Mouse (Mus musculus): Measurements from ENCODE around the gene Ppp1r12c. TPM values are rescaled to one million over a fixed set of nuclear protein-coding genes. Genes with fewer than 3 reads are reported as not detected.

The Ppp1r12c gene
- polyA plus RNA-seq, 1 experiment from 2014 or later, result 41.1 TPM

GRCm38 (mm10) chr7:4478021-4478795, 23.3 kb downstream of the Ppp1r12c start:
- peak; percentile 74 for ATAC-seq
- no peaks in the 10 kb centered on the region for H3K9me3 ChIP-seq (replicated peaks)
- no peak overlapping the region; the same call in 1 of the 2 replicates for H3K27ac ChIP-seq
- peaks cover 69% of the 10 kb centered on the region for H3K27me3 ChIP-seq (replicated peaks)
- no peak overlapping the region; the same call in none of the 2 replicates for H3K9ac ChIP-seq
- H3K4me1 ChIP-seq, result peaks cover 13% of the 10 kb centered on the region
- WGBS (ENCODE audit: insufficient replicate concordance), result 2% methylated on average over 39 of the region's 39 CpGs
- H3K4me2 ChIP-seq, result peak overlapping the region; percentile 62
- peaks cover 28% of the 10 kb centered on the region for H3K36me3 ChIP-seq
- H3K4me3 ChIP-seq, result peak overlapping the region; percentile 47

DNA sequence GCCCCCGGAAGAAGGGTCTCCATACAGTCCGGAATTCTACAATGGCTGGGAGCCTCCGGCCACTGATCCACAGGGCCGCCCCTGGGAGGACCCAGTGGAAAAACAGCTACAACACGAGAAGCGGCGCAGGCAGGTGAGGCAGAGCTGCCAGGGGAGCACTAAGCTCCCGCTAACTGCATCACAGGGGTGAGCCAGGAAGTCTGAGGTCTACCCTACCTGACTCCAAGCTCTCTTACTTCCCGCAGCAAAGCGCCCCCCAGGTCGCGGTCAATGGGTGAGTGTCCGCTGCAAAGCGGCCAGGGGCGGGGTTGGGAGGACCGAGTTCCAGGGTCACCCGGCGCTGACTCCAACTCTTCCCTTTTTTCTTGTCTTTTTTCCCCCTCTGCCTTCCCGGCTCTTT, 27.5 kb downstream of the Ppp1r12c start:
- Histone ChIP-seq H3K4me2 (peak overlapping the region; percentile 27; the same call in 1 of the 2 replicates), H3K4me1 (peaks cover 24% of the 10 kb centered on the region), H3K27ac (no peak overlapping the region), H3K4me3 (no peak overlapping the region), H3K27me3 (replicated peaks) (peaks cover 100% of the 10 kb centered on the region), H3K9me3 (replicated peaks) (no peaks in the 10 kb centered on the region), H3K9ac (no peak overlapping the region), H3K36me3 (no peaks in the 10 kb centered on the region)
- WGBS (ENCODE audit: insufficient replicate concordance), result 15% methylated on average over 19 of the region's 19 CpGs
- no peak for ATAC-seq

- peak; percentile 54 for ATAC-seq
- H3K9me3 ChIP-seq (replicated peaks), result no peaks in the 10 kb centered on the region
- peaks cover 82% of the 10 kb centered on the region for H3K27me3 ChIP-seq (replicated peaks)
- H3K4me3 ChIP-seq, result peak overlapping the region; percentile 35
- no peak overlapping the region for H3K9ac ChIP-seq
- peaks cover 17% of the 10 kb centered on the region for H3K4me1 ChIP-seq
- H3K27ac ChIP-seq, result no peak overlapping the region
- no peaks in the 10 kb centered on the region for H3K36me3 ChIP-seq
- peak overlapping the region; percentile 51 for H3K4me2 ChIP-seq
- 2% methylated on average over 24 of the region's 24 CpGs for WGBS (ENCODE audit: insufficient replicate concordance)
These were observed 30.3 kb downstream of the Ppp1r12c start for GRCm38 (mm10) chr7:4471179-4471555.

GRCm38 (mm10) chr7:4470275-4471178, 31.0 kb downstream of the Ppp1r12c start:
- 4% methylated on average over 35 of the region's 35 CpGs for WGBS (ENCODE audit: insufficient replicate concordance)
- peak; percentile 25; the same call in 1 of the 2 replicates for ATAC-seq
- Histone ChIP-seq H3K27me3 (replicated peaks) (peaks cover 82% of the 10 kb centered on the region), H3K4me3 (peak overlapping the region; percentile 35), H3K9me3 (replicated peaks) (no peaks in the 10 kb centered on the region), H3K36me3 (no peaks in the 10 kb centered on the region), H3K27ac (no peak overlapping the region), H3K4me1 (peaks cover 17% of the 10 kb centered on the region), H3K4me2 (peak overlapping the region; percentile 51), H3K9ac (no peak overlapping the region)

GRCm38 (mm10) chr7:4467801-4468200, 33.7 kb downstream of the Ppp1r12c start:
- 65% methylated on average over 3 of the region's 3 CpGs for WGBS (ENCODE audit: insufficient replicate concordance)
- no peak overlapping the region for H3K9ac ChIP-seq
- ATAC-seq, result no peak
- no peak overlapping the region for H3K27ac ChIP-seq
- no peak overlapping the region for H3K4me3 ChIP-seq
- peaks cover 18% of the 10 kb centered on the region for H3K4me1 ChIP-seq
- peaks cover 59% of the 10 kb centered on the region for H3K27me3 ChIP-seq (replicated peaks)
- H3K36me3 ChIP-seq, result no peaks in the 10 kb centered on the region
- H3K4me2 ChIP-seq, result no peak overlapping the region
- no peaks in the 10 kb centered on the region for H3K9me3 ChIP-seq (replicated peaks)

DNA sequence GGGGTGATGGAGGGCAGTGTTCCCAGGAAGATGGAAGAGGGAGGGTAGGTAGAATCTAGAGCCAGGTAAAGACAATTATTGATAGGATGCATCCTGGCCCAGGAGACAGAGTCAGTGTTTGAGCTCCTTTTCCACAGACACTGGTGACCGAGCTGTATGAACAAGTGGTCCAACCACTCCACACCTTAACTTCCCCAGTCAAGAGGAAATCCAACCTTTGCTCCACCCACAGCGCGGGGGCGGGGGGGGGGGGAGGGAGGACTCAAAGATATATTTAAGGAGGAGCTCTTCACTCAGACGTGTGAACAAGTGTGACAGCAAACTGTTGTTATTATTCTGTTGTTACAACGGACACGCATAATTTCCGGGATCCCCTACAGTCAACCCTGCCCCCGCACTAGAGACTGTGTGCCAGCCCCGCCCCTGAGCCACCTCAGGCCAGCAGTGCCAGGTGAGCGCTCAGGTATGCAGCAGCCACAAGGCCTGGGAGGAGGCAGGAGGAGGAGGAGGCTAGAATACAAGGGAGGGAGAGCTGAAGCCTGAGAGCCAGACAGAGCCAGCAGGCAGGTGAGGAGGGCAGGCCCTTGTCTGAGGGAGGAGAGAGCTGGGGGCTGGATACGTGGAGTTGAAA, 37.2 kb downstream of the Ppp1r12c start:
- Histone ChIP-seq H3K4me2 (no peak overlapping the region), H3K9ac (no peak overlapping the region), H3K36me3 (no peaks in the 10 kb centered on the region), H3K27ac (no peak overlapping the region), H3K27me3 (replicated peaks) (peaks cover 24% of the 10 kb centered on the region), H3K9me3 (replicated peaks) (no peaks in the 10 kb centered on the region), H3K4me1 (peaks cover 6% of the 10 kb centered on the region), H3K4me3 (no peak overlapping the region)
- 7% methylated on average over 12 of the region's 12 CpGs for WGBS (ENCODE audit: insufficient replicate concordance)
- ATAC-seq, result no peak

DNA sequence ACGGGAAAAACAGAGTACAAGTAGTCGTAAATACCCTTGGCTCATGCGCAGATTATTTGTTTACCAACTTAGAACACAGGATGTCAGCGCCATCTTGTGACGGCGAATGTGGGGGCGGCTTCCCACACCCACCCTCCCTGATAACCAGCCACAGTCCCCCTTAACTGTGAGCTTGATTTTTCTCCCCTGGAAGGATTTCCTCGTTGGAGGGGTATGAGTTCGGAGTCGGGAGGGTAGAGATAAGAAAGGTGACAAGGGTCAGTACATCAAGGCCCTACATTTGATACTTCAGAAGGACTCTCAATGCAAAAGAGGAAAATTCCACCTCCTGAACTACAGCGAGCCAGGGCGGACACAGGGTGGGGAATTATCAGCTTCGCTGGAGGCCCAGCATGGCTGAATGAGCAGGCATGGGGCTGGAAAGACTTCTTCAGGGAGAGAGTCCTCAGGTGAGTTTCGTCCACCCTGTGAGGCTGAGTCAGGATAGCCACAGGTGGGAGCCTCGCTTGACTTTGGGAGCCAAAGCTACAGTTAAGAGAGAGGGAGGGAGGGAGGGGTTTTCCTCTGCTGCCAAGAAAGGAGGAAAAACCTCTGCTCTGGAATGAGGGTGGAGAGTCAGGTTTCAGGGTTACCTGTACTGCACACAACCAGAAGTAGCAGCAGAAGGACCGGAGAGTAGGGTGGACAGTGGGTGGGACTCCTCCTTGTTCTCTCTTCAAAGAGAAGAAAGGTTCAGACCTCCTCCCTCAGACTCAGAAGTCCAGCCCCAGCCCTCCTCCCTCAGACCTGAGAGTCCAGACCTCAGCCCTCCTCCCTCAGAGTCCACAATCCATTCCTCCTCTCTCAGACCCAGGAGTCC, 40.7 kb downstream of the Ppp1r12c start, which contains the start of gene Eps8l1:
TSS of gene Eps8l1 (plus strand) at position 99 of the 859 bp plus-strand sequence.
- H3K27ac ChIP-seq, result peak within 1 kb of the TSS; percentile 68
- H3K9ac ChIP-seq, result peak within 1 kb of the TSS; percentile 62
- H3K9me3 ChIP-seq (replicated peaks), result no peaks in the 10 kb centered on the region
- 56% methylated on average over 13 of the region's 16 CpGs for WGBS (ENCODE audit: insufficient replicate concordance)
- ATAC-seq, result peak; percentile 76
- no peaks in the 10 kb centered on the region for H3K36me3 ChIP-seq
- H3K27me3 ChIP-seq (replicated peaks), result peaks cover 7% of the 10 kb centered on the region
- peak within 1 kb of the TSS; percentile 34 for H3K4me3 ChIP-seq
- peaks cover 6% of the 10 kb centered on the region for H3K4me1 ChIP-seq
- peak within 1 kb of the TSS; percentile 52 for H3K4me2 ChIP-seq

GRCm38 (mm10) chr7:4452644-4453043, 48.8 kb downstream of the Ppp1r12c start:
- Histone ChIP-seq H3K9ac (no peak overlapping the region), H3K4me1 (peaks cover 10% of the 10 kb centered on the region), H3K36me3 (no peaks in the 10 kb centered on the region), H3K9me3 (replicated peaks) (no peaks in the 10 kb centered on the region), H3K4me3 (no peak overlapping the region), H3K27ac (no peak overlapping the region), H3K27me3 (replicated peaks) (0 out of 2 replicates have a peak, but pooled peaks cover 3% of the 10 kb centered on the region), H3K4me2 (no peak overlapping the region)
- ATAC-seq, result 0 out of 2 replicates have a peak, but pooled peaks have one; percentile 47
- 29% methylated on average over 4 of the region's 4 CpGs for WGBS (ENCODE audit: insufficient replicate concordance)

GRCm38 (mm10) chr7:4449211-4449610, 52.3 kb downstream of the Ppp1r12c start:
- Histone ChIP-seq H3K27me3 (replicated peaks) (0 out of 2 replicates have a peak, but pooled peaks cover 3% of the 10 kb centered on the region), H3K4me3 (no peak overlapping the region), H3K4me1 (peaks cover 24% of the 10 kb centered on the region), H3K4me2 (no peak overlapping the region), H3K27ac (no peak overlapping the region), H3K36me3 (peaks cover 1% of the 10 kb centered on the region; the same call in 1 of the 2 replicates), H3K9me3 (replicated peaks) (no peaks in the 10 kb centered on the region; the same call in 1 of the 2 replicates), H3K9ac (no peak overlapping the region)
- WGBS (ENCODE audit: insufficient replicate concordance), result 20% methylated on average over 2 of the region's 2 CpGs
- no peak for ATAC-seq

DNA sequence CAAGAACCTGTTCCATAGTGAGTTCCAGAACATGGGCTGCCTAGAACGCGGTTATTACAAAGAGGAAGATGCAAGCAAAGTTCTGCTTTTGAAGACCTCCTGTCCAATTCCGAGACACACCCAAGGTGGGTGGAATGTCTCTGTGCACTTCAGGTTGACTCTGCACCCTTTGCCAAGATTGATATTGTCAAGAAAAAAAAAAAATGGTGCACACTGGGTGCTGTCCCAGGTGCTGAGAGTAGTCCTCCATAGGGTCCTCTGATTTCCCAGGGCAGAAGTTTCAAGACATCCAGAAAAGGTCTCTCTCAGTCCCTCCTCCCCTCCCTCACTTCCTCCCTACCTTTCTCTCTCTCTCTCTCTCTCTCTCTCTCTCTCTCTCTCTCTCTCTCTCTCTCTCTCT, 53.0 kb downstream of the Ppp1r12c start:
- ATAC-seq, result no peak
- no peak overlapping the region for H3K4me2 ChIP-seq
- H3K9me3 ChIP-seq (replicated peaks), result no peaks in the 10 kb centered on the region; the same call in 1 of the 2 replicates
- H3K4me3 ChIP-seq, result no peak overlapping the region
- peaks cover 27% of the 10 kb centered on the region for H3K4me1 ChIP-seq
- H3K27ac ChIP-seq, result no peak overlapping the region
- H3K9ac ChIP-seq, result no peak overlapping the region
- H3K36me3 ChIP-seq, result peaks cover 9% of the 10 kb centered on the region
- WGBS (ENCODE audit: insufficient replicate concordance), result 70% methylated on average over 3 of the region's 3 CpGs
- H3K27me3 ChIP-seq (replicated peaks), result 0 out of 2 replicates have a peak, but pooled peaks cover 3% of the 10 kb centered on the region

- Histone ChIP-seq H3K27me3 (replicated peaks) (0 out of 2 replicates have a peak, but pooled peaks cover 3% of the 10 kb centered on the region), H3K36me3 (peaks cover 22% of the 10 kb centered on the region), H3K4me3 (no peak overlapping the region), H3K9me3 (replicated peaks) (no peaks in the 10 kb centered on the region; the same call in 1 of the 2 replicates), H3K9ac (no peak overlapping the region), H3K27ac (no peak overlapping the region), H3K4me2 (no peak overlapping the region), H3K4me1 (peaks cover 18% of the 10 kb centered on the region)
- WGBS (ENCODE audit: insufficient replicate concordance), result 0% methylated on average over 1 of the region's 1 CpGs
- no peak for ATAC-seq
These were observed 54.3 kb downstream of the Ppp1r12c start for GRCm38 (mm10) chr7:4447138-4447537.
